Mouse (Mus musculus): ENCODE data around the gene Pnma5. TPM values are rescaled to one million over a fixed set of nuclear protein-coding genes. Genes with fewer than 3 reads are reported as not detected.
A peak's percentile ranks its signal among the peaks of the same experiment; 100 is the strongest.
"Not testable (repeated sequence)": the region's sequence is repeated elsewhere in the genome, so short reads cannot be mapped to it uniquely, and the experiment has no call there.

The Pnma5 gene
- total RNA-seq (2021), result not detected

GRCm38 (mm10) chrX:73037003-73037402 is at the start of gene Pnma5:
Gene Pnma5, minus strand, starts transcription at chrX:73037103.
- intact Hi-C loops (cut with DNase I), result no loop called here
- no peak for DNase-seq

- intact Hi-C loops (cut with DNase I); DNase-seq: not testable (repeated sequence)
These were observed 45.6 kb upstream of the Pnma5 start, which contains the start of gene Xlr4a for GRCm38 (mm10) chrX:73082267-73083055. Gene Xlr4a, minus strand, starts transcription at chrX:73082478.

GRCm38 (mm10) chrX:73066765-73067312 is 29.9 kb upstream of the Pnma5 start:
- intact Hi-C loops (cut with DNase I); DNase-seq: not testable (repeated sequence)

- no peak for DNase-seq
These were observed 27.5 kb upstream of the Pnma5 start, which contains the start of gene Pnma3 for GRCm38 (mm10) chrX:73064415-73064793. Gene Pnma3, plus strand, starts transcription at chrX:73064787.

GRCm38 (mm10) chrX:73063512-73064414 is 26.9 kb upstream of the Pnma5 start:
- no peak for DNase-seq
- intact Hi-C loops (cut with DNase I), result no loop called here

More at GRCm38 (mm10) chrX:73064415-73064793, 27.5 kb upstream of the Pnma5 start, which contains the start of gene Pnma3:
- intact Hi-C loops (cut with DNase I), result no loop called here

GRCm38 (mm10) chrX:73062323-73062722 is 25.4 kb upstream of the Pnma5 start:
- DNase-seq, result no peak
- intact Hi-C loops (cut with DNase I), result no loop called here

- intact Hi-C loops (cut with DNase I), result no loop called here
- no peak for DNase-seq
These were observed 24.6 kb upstream of the Pnma5 start for GRCm38 (mm10) chrX:73061528-73061927.

GRCm38 (mm10) chrX:73053860-73054563 is 17.1 kb upstream of the Pnma5 start:
- intact Hi-C loops (cut with DNase I), result loop anchor here (2.0 to 5.0 kb wide), 3 partner anchors 438 to 1358 kb away; no protein-coding TSS in a partner anchor
- peak; percentile 91 to 93 for DNase-seq

- intact Hi-C loops (cut with DNase I), result no loop called here
- no peak for DNase-seq
These were observed 2.8 kb upstream of the Pnma5 start for GRCm38 (mm10) chrX:73039666-73040065.

GRCm38 (mm10) chrX:73038831-73039230 is 1.9 kb upstream of the Pnma5 start:
- DNase-seq, result no peak
- intact Hi-C loops (cut with DNase I), result no loop called here

GRCm38 (mm10) chrX:73012846-73013245 is 24.1 kb downstream of the Pnma5 start:
- no peak for DNase-seq
- intact Hi-C loops (cut with DNase I), result loop anchor here (10.0 kb wide), 3 partner anchors 332 to 1402 kb away; partner anchors contain the start of gene Zfp275

GRCm38 (mm10) chrX:73007597-73008479 is 29.1 kb downstream of the Pnma5 start:
- DNase-seq, result peak; percentile 89 to 94
- intact Hi-C loops (cut with DNase I), result loop anchor here (5.0 kb wide), 2 partner anchors 444 to 649 kb away; no protein-coding TSS in a partner anchor

- DNase-seq, result no peak
- intact Hi-C loops (cut with DNase I), result loop anchor here (5.0 kb wide), 2 partner anchors 447 to 652 kb away; no protein-coding TSS in a partner anchor
These were observed 31.2 kb downstream of the Pnma5 start for GRCm38 (mm10) chrX:73005678-73006077.

GRCm38 (mm10) chrX:73003110-73003509 is 33.8 kb downstream of the Pnma5 start:
- DNase-seq, result no peak
- intact Hi-C loops (cut with DNase I), result no loop called here

- intact Hi-C loops (cut with DNase I), result no loop called here
- DNase-seq, result no peak
These were observed 41.4 kb downstream of the Pnma5 start for GRCm38 (mm10) chrX:72995542-72995941.

- intact Hi-C loops (cut with DNase I), result no loop called here
- DNase-seq, result no peak
These were observed 44.5 kb downstream of the Pnma5 start for GRCm38 (mm10) chrX:72992291-72992919.

GRCm38 (mm10) chrX:72990581-72990980 is 46.3 kb downstream of the Pnma5 start:
- intact Hi-C loops (cut with DNase I), result no loop called here
- DNase-seq, result no peak

- DNase-seq, result no peak
- intact Hi-C loops (cut with DNase I), result no loop called here
These were observed 48.5 kb downstream of the Pnma5 start for GRCm38 (mm10) chrX:72988431-72988830.

GRCm38 (mm10) chrX:72987520-72987905 is 49.4 kb downstream of the Pnma5 start:
- intact Hi-C loops (cut with DNase I), result no loop called here

More at GRCm38 (mm10) chrX:72987520-72987905, 49.4 kb downstream of the Pnma5 start:
- DNase-seq, result no peak

All from heart, postnatal 36 days (tissue).